Mouse (Mus musculus) embryonic facial prominence, embryonic 14.5 days (tissue): ENCODE measurements around the gene Psmc6. TPM values are rescaled to one million over a fixed set of nuclear protein-coding genes. Genes with fewer than 3 reads are reported as not detected.

Source experiments
- ATAC-seq: fragments of 200-750 bp; cut with Nextera tagmentation; 2 replicates; pipeline ENCODE4 v1.8.0; 2017; ENCODE audit warnings: low read depth, moderate number of reproducible peaks, moderate TSS enrichment
- DNase-seq: peaks from one replicate; pipeline ENCODE4 v3.0.0-alpha.2; 2015; ENCODE audit warnings: low spot score
- H3K27ac ChIP-seq: fragments of 300-500 bp; sonication (generic); replicated peaks from 2 replicates; pipeline ENCODE4 v1.5.1; 2014; ENCODE audit warnings: low read depth, mild to moderate bottlenecking, low read length, moderate library complexity
- H3K27me3 ChIP-seq: fragments of 300-500 bp; sonication (generic); replicated peaks from 2 replicates; pipeline ENCODE4 v1.6.1; 2014; ENCODE audit warnings: low read length; ENCODE audit not compliant: control insufficient read depth, insufficient read depth
- H3K36me3 ChIP-seq: fragments of 300-500 bp; sonication (generic); 2 replicates; pipeline ENCODE4 v1.6.1; 2014; ENCODE audit warnings: low read length, mixed read lengths; ENCODE audit not compliant: control insufficient read depth, insufficient read depth
- H3K4me1 ChIP-seq: fragments of 300-500 bp; sonication (generic); 2 replicates; pipeline ENCODE4 v1.6.1; 2014; ENCODE audit warnings: antibody characterized with exemption, low read length; ENCODE audit not compliant: control insufficient read depth, insufficient read depth
- H3K4me2 ChIP-seq: fragments of 300-500 bp; sonication (generic); 2 replicates; pipeline ENCODE4 v1.6.1; 2014; ENCODE audit warnings: low read depth, mild to moderate bottlenecking, low read length, moderate library complexity, mixed read lengths
- H3K4me3 ChIP-seq: fragments of 300-500 bp; sonication (generic); 2 replicates; pipeline ENCODE4 v1.5.1; 2014; ENCODE audit warnings: low read depth, mild to moderate bottlenecking, low read length
- H3K9ac ChIP-seq: fragments of 300-500 bp; sonication (generic); 2 replicates; pipeline ENCODE4 v1.6.1; 2014; ENCODE audit warnings: low read depth, mild to moderate bottlenecking, low read length, moderate library complexity, mixed read lengths
- H3K9me3 ChIP-seq: fragments of 300-500 bp; sonication (generic); 2 replicates; pipeline ENCODE4 v1.6.1; 2016; ENCODE audit warnings: low read length; ENCODE audit not compliant: control insufficient read depth
- WGBS: fragments of 180-500 bp; shearing (Covaris S2); extraction: QIAGEN DNeasy Blood & Tissue Kit; methylation state at CpG from one replicate; pipeline ENCODE4 v1.1.7; 2014; 5-methylcytosine and 5-hydroxymethylcytosine counted together
- polyA plus RNA-seq: library from polyadenylated mRNA; unstranded; fragments of >200 nt; fragmentation: Nextera tagmentation; extraction: Ambion mirVana; gene quantifications from 2 replicates; pipeline ENCODE4 v1.2.1, GENCODE M21; 2014

Gene Psmc6
- polyA plus RNA-seq, 1 experiment from 2014 or later: 153 TPM

DNA sequence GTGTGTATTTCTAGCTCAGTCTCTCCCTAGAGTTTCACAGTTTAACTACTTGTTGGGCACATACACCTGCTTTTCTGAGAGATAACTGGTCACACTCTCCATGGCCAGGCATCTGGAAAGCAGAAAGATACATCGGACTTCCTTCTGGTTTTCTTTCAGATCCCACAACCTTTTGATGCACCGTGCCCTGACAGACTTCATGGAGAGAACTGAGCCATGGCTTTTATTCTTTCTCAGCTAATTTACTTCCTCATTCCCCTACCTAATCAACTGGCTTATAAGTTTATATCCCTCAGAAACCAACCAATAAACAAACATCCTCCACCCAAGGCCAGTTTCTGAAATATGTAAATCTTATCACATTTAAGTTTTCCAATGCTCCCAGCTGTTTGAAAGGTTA is 7.1 kb upstream of the Psmc6 start:
- no peak for ATAC-seq

DNA sequence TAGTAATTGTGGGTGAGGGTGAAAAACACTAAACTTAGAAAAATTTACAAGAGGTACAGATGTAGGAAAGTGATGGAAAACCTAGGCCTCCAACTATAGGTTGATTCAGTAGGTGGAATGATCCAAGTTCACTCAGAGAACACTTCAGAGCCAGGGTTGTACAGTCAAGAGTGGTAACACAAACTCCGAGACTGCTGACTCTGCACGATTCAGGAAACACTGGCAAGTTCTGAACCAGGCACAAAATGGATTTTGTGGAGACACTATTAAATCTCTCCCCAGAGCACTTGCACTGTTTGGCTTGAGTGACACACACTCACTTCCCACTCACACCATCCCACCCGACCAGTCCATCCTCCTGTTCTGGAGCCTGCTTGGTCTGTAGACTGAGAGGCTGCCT is 6.3 kb upstream of the Psmc6 start:
- Histone ChIP-seq H3K27ac (no peak overlapping the region), H3K9me3 (no peaks in the 10 kb centered on the region), H3K4me1 (no peaks in the 10 kb centered on the region), H3K4me3 (no peak overlapping the region), H3K36me3 (no peaks in the 10 kb centered on the region), H3K9ac (no peak overlapping the region), H3K27me3 (no peaks in the 10 kb centered on the region), H3K4me2 (no peak overlapping the region)
- DNase-seq: no peak
- ATAC-seq: no peak
- WGBS: 80% methylated on average over 3 of the region's 3 CpGs

More for the DNA sequence above, 7.1 kb upstream of the Psmc6 start:
- peaks cover under 1% of the 10 kb centered on the region; the same call in 1 of the 2 replicates for H3K4me1 ChIP-seq
- no peak overlapping the region for H3K9ac ChIP-seq
- DNase-seq: no peak
- H3K27ac ChIP-seq: no peak overlapping the region
- no peak overlapping the region for H3K4me3 ChIP-seq
- H3K36me3 ChIP-seq: no peaks in the 10 kb centered on the region
- no peak overlapping the region for H3K4me2 ChIP-seq
- WGBS: 76% methylated on average over 2 of the region's 2 CpGs
- no peaks in the 10 kb centered on the region for H3K27me3 ChIP-seq
- H3K9me3 ChIP-seq: no peaks in the 10 kb centered on the region

DNA sequence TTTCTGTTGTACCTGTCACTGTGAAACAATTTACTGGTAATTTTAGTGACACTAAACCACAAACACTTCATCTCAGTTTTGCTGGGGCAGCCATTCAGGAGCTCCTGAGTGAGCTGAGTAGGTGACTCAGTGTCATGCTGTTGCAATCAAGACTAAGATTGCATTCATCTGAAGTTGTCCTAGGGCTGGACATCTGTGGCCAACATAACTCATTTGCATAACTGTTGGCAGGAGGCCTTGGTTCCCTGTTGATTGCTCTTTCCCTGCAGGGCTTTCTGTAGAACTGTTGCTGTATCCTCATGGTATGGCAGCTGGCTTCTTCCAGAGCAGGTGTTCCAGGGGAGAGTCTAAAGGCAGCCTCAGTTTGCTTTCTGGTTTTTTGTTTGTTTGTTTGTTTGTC is 4.1 kb upstream of the Psmc6 start:
- no peak overlapping the region for H3K4me2 ChIP-seq
- H3K9ac ChIP-seq: no peak overlapping the region
- ATAC-seq: no peak
- H3K9me3 ChIP-seq: no peaks in the 10 kb centered on the region
- no peak overlapping the region for H3K4me3 ChIP-seq
- H3K27me3 ChIP-seq: no peaks in the 10 kb centered on the region
- H3K27ac ChIP-seq: no peak overlapping the region
- DNase-seq: peak; percentile 23
- H3K36me3 ChIP-seq: no peaks in the 10 kb centered on the region
- no peaks in the 10 kb centered on the region for H3K4me1 ChIP-seq

DNA sequence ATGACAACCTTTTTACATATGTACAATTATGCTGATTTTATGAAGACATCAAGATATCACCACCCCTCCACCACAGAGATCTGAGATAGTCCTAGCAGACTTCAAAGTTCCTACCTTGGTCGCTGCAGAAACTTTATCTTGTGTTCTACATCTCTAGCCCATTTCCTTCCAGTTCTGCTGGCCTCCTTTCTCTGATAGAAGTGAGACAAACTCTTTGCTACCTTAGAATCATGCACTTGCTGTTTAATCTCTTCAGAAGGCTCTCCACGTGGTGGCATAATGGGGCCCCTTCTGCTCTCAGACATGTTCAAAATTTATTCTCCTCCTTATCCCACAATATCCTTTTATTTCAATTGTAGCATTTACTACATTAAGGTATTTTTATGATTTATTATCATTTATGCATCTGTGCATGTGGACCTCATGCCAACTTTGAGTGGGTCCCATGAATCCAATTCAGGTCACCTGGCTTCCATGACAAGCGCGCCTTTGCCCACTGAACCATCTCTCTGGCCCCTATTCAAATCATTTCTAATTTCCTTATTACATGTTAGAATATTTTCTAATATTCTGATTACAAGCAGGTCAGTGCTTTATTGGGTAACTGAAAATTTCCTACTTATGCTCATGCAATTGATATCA is 1.4 kb upstream of the Psmc6 start:
- Histone ChIP-seq H3K9me3 (no peaks in the 10 kb centered on the region), H3K27ac (no peak overlapping the region), H3K9ac (no peak overlapping the region), H3K4me3 (no peak overlapping the region), H3K36me3 (peaks cover 20% of the 10 kb centered on the region), H3K4me1 (no peaks in the 10 kb centered on the region; the same call in none of the 2 replicates), H3K4me2 (no peak overlapping the region), H3K27me3 (no peaks in the 10 kb centered on the region)
- DNase-seq (no peak), ATAC-seq (no peak)
- 82% methylated on average over 4 of the region's 4 CpGs for WGBS

DNA sequence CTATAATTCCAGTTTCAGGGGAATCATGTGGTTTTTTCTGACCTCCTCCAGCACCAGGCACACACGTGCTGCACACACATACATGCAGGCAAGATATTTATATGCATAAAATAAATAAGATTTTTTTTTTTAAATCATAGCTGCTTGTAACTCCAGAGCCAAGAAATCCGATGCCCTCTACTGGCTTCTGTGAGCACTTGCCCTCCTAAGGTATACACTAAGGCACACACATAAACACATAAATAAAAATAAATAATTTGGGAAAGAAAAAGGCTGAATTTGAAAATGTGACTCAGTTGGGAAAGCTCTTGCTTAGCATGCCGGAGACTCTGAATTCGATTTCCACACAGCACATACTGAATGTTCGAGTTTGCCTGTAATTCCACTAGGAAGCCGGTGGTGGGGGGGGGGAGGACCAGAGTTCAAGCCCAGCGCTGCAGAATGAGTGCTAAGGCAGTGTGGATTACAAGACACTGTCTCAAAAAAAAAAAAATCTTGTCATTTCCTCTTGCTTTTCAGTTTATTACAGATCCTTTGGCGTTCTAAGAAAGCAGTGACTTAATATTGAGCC is 485 bp upstream of the Psmc6 start:
- peak; percentile 3; the same call in 1 of the 2 replicates for ATAC-seq
- peak overlapping the region; percentile 55 for H3K4me3 ChIP-seq
- H3K27ac ChIP-seq: no peak overlapping the region
- no peaks in the 10 kb centered on the region for H3K9me3 ChIP-seq
- whole genome bisulfite sequencing: 13% methylated on average over 8 of the region's 8 CpGs
- no peaks in the 10 kb centered on the region; the same call in none of the 2 replicates for H3K4me1 ChIP-seq
- peaks cover 23% of the 10 kb centered on the region for H3K36me3 ChIP-seq
- DNase-seq: peak; percentile 33
- H3K27me3 ChIP-seq: no peaks in the 10 kb centered on the region
- no peak overlapping the region for H3K9ac ChIP-seq
- peak overlapping the region; percentile 54 for H3K4me2 ChIP-seq

DNA sequence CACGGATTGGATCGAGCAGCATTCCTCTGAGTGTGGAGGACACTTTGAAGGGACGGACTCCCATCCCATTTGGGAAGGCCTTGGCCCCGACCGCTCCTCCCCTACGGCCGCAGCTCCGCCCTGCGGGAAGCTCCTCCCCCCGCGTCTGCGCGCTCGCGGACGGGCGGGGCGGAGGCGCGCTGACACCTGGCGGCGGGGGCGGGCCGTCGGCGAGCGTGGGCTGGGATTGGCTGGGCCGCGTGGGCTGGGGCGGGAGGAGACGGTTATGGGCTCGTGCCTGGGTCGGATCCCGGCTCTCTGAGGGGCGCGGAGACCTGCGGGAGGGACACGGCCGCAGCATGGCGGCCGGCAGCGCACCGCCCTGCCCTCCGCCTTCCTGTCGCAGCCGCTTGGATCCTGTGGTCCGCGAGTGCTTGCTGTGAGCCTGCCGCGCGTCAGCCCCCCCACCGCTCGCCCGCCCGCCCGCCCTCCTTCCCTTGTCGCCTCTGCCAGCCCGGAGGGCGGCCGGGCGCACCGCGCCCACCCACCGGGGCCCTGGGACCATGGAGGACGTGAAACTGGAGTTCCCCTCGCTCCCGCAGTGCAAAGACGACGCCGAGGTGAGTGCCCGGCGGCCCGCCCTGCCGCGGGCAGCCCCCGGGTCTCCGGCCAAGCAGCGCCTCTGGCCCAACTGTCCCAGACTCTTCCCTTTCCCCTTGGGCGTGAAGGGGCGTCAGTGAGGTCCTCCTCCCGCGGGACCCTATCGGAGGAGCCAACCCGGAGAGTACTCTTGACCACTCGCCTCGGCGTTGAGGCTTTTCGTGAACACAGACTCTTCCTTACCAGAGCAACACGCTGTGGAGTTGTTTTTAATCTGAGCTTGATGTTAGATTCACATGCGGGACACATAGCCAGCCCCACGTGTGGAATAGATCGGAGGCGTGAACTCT is 21.6 kb downstream of the Psmc6 start, which contains the start of gene Styx:
Gene Styx, plus strand, starts transcription at position 163 of the 929 bp plus-strand sequence.
- H3K36me3 ChIP-seq: peaks cover 23% of the 10 kb centered on the region
- ATAC-seq (peak; percentile 99), DNase-seq (peak; percentile 96)
- peak within 1 kb of the TSS; percentile 65 for H3K4me3 ChIP-seq
- H3K4me1 ChIP-seq: peaks cover 13% of the 10 kb centered on the region; the same call in 1 of the 2 replicates
- H3K9me3 ChIP-seq: no peaks in the 10 kb centered on the region
- under 1% methylated on average over 37 of the region's 93 CpGs for WGBS
- H3K27me3 ChIP-seq: no peaks in the 10 kb centered on the region
- peak within 1 kb of the TSS; percentile 78 for H3K27ac ChIP-seq
- H3K9ac ChIP-seq: peak within 1 kb of the TSS; percentile 80
- H3K4me2 ChIP-seq: peak within 1 kb of the TSS; percentile 65

DNA sequence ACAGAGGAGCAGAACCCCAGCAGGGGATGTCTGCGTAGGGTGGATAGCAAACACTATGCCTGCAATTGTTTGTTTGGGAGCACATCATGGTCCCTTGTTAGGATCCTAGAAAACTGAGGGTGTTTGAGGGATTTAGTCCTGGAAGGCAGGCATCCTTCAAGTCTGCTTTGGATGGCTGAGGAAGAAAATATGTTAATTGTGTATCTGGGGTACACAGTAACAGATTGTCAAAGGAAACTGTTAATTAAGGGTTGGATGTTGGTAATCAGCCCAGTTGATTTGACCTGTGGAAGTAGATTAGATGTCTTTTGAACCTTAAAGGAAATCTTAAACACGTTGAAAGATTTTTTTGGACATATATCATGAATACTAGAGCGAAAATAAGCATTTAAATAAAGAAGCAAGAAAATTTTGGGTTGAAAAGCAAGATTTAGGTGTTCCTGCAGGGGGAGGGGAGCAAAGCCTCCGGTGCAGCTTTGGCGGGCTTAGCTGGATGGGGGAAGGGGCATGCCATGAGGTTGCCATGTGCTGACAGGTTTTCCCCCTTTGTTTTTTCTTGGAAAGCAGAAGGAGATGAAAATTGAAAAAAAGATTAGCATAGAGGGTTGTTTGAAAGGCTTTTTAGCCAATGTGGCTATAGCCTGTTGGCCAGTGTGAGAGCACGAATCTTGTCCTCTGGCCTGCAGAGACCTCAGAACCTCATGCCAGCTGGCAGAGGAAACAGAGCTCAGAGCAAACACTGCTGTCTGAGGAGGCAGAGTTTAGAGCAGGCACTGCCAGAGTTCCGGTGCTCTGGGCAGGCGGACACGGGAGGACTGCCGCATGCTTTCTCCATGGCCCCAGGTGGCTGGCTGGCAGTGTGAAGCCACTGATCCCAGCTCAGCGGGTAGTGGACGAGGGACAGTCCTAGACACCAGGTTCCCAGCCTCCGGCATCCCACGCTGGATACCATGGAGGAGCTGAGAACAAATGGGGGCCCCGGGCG is 34.9 kb downstream of the Psmc6 start:
- Histone ChIP-seq H3K36me3 (peaks cover 18% of the 10 kb centered on the region), H3K9ac (no peak overlapping the region), H3K4me1 (no peaks in the 10 kb centered on the region), H3K9me3 (no peaks in the 10 kb centered on the region), H3K27ac (no peak overlapping the region), H3K4me2 (no peak overlapping the region), H3K4me3 (no peak overlapping the region), H3K27me3 (no peaks in the 10 kb centered on the region)
- no peak for DNase-seq
- ATAC-seq: no peak
- 72% methylated on average over 16 of the region's 16 CpGs for WGBS

DNA sequence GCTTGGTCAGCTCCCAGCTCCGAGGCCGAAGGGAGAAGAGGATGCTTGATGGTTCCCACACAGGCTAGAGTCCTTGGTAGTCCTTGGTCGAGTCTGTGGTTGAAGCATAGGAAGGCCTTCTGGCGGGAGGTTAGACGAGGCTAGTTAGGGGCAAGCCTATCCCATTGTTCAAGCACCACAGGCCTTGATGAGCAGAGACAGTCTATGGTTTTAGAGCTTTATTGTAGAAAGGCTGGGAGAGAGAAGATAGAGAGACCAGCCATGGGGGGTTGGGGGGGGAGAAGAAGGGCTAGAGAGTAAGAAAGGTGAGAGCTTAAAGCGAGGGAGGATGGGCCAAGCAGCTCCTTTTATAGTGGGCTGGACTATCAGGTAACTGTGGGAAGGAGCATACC is 35.6 kb downstream of the Psmc6 start:
- DNase-seq: no peak
- whole genome bisulfite sequencing: 91% methylated on average over 6 of the region's 6 CpGs
- H3K9me3 ChIP-seq: no peaks in the 10 kb centered on the region
- no peak overlapping the region for H3K9ac ChIP-seq
- peaks cover 25% of the 10 kb centered on the region for H3K36me3 ChIP-seq
- no peak for ATAC-seq
- no peaks in the 10 kb centered on the region for H3K4me1 ChIP-seq
- H3K27ac ChIP-seq: no peak overlapping the region
- no peak overlapping the region for H3K4me2 ChIP-seq
- H3K27me3 ChIP-seq: no peaks in the 10 kb centered on the region
- H3K4me3 ChIP-seq: no peak overlapping the region
